Mouse (Mus musculus): ENCODE measurements around the gene Ap1ar.

DNA sequence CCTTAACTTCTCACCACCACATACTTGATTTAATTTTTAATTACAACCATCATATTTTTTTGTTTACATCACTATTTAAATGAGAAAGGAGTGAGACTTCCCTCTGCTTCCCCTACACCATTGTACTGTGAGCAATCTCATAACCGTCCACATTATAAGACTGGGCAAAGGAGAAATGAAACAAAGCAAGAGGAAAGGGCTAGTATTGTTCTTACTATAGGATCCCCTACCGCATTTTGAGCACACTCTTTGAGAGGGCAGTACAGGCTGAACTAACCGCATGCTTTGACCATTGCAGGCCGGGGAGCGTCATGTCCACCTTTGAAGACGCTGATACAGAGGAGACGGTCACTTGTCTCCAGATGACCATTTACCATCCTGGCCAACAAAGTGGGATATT, 41.1 kb downstream of the Ap1ar start:
- TF ChIP-seq CTCF (conservative IDR thresholded peaks at IDR 0.05; ENCODE audit: insufficient read depth, insufficient read length, low read depth, low read length) = no peak
- TF ChIP-seq POLR2A (IDR thresholded peaks at IDR 0.05; ENCODE audit: low read depth, low read length) = no peak
